Mouse (Mus musculus) embryonic facial prominence, embryonic 11.5 days (tissue): ENCODE measurements around the gene Alg14. TPM values are rescaled to one million over a fixed set of nuclear protein-coding genes. Genes with fewer than 3 reads are reported as not detected.

Experiments used
- ATAC-seq: fragments of 200-750 bp; cut with Nextera tagmentation; replicated peaks from 2 replicates; pipeline ENCODE4 v1.8.0; 2017; ENCODE audit warnings: low read depth; ENCODE audit not compliant: insufficient number of reproducible peaks, low FRiP score, low TSS enrichment
- DNase-seq: peaks from one replicate; pipeline ENCODE4 v3.0.0-alpha.2; 2015; ENCODE audit warnings: low spot score
- H3K27ac ChIP-seq: fragments of 300-500 bp; sonication (generic); replicated peaks from 2 replicates; pipeline ENCODE4 v1.5.1; 2014; ENCODE audit warnings: mild to moderate bottlenecking, low read depth, low read length, control low read depth
- H3K27me3 ChIP-seq: fragments of 300-500 bp; sonication (generic); 2 replicates; pipeline ENCODE4 v1.6.1; 2014; ENCODE audit warnings: mild to moderate bottlenecking, low read length, moderate library complexity, mixed read lengths; ENCODE audit not compliant: control insufficient read depth, insufficient read depth
- H3K36me3 ChIP-seq: fragments of 300-500 bp; sonication (generic); replicated peaks from 2 replicates; pipeline ENCODE4 v1.6.1; 2014; ENCODE audit warnings: low read depth, mild to moderate bottlenecking, low read length, moderate library complexity, mixed read lengths; ENCODE audit not compliant: control insufficient read depth, insufficient read depth
- H3K4me1 ChIP-seq: fragments of 300-500 bp; sonication (generic); 2 replicates; pipeline ENCODE4 v1.6.1; 2014; ENCODE audit warnings: low read length, mixed read lengths; ENCODE audit not compliant: control insufficient read depth, insufficient read depth
- H3K4me2 ChIP-seq: fragments of 300-500 bp; sonication (generic); 2 replicates; pipeline ENCODE4 v1.6.1; 2014; ENCODE audit warnings: low read depth, mild to moderate bottlenecking, control low read depth, low read length, moderate library complexity
- H3K4me3 ChIP-seq: fragments of 300-500 bp; sonication (generic); 2 replicates; pipeline ENCODE4 v1.5.1; 2014; ENCODE audit warnings: low read depth, low read length, control low read depth
- H3K9ac ChIP-seq: fragments of 300-500 bp; sonication (generic); replicated peaks from 2 replicates; pipeline ENCODE4 v1.6.1; 2014; ENCODE audit warnings: mild to moderate bottlenecking, control low read depth, low read length
- H3K9me3 ChIP-seq: fragments of 300-500 bp; sonication (generic); replicated peaks from 2 replicates; pipeline ENCODE4 v1.6.1; 2016; ENCODE audit warnings: mild to moderate bottlenecking, low read length, inconsistent platforms, mixed read lengths; ENCODE audit not compliant: control insufficient read depth
- WGBS: fragments of 180-500 bp; shearing (Covaris S2); extraction: QIAGEN DNeasy Blood & Tissue Kit; methylation state at CpG from one replicate; pipeline ENCODE4 v1.1.7; 2014; 5-methylcytosine and 5-hydroxymethylcytosine counted together
- polyA plus RNA-seq: library from polyadenylated mRNA; unstranded; fragments of >200 nt; fragmentation: Nextera tagmentation; extraction: Ambion mirVana; gene quantifications from 2 replicates; pipeline ENCODE4 v1.2.1, GENCODE M21; 2014

The Alg14 gene
- polyA plus RNA-seq, 1 experiment from 2014 or later: 35.4 TPM

DNA sequence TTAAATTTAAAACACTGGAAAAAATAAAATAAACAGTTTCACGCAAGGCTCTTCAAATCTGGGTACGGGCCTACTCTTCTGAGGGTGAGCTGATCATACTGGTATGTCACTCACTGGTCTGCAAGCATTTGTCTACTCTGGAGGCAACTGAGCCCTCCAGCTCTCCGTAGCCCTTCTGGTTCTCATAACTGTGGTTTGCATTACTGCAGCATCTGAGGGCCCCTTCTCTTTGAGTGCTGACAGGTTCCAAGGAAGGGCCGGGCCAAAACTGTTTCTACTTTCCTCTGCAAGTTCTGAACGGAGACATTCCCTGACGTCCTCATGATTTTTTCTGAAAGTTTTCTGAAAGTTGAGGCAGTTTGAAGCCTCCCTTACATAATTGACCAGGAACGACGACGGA lies 115.8 kb downstream of the Alg14 start:
- Histone ChIP-seq H3K36me3 (no peaks in the 10 kb centered on the region), H3K4me3 (no peak overlapping the region), H3K9me3 (no peaks in the 10 kb centered on the region), H3K27me3 (no peaks in the 10 kb centered on the region), H3K4me2 (no peak overlapping the region), H3K27ac (no peak overlapping the region), H3K9ac (no peak overlapping the region), H3K4me1 (no peaks in the 10 kb centered on the region)
- DNase-seq: peak; percentile 55
- ATAC-seq: no peak
- WGBS: 49% methylated on average over 9 of the region's 9 CpGs

DNA sequence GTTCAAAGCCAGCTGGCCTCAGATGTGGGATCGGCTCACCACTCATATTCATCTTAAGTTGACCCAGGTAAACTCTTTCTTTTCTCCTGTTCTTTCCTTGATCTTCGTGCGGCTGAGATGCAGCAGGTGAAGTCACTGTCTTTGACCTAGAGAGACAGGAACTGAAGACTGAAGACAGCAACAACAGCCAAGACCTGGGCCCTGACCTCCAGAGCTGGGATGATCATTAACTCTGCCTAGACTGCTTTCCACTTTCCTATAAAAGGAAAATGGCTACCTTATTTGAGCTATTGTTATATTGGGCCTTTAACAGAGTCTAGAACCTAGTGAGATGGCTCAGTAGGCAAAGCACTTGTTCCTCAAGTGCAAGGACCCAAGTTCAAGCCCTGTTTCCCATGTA lies 116.8 kb downstream of the Alg14 start:
- Histone ChIP-seq H3K4me2 (no peak overlapping the region), H3K27me3 (no peaks in the 10 kb centered on the region), H3K9me3 (no peaks in the 10 kb centered on the region), H3K27ac (no peak overlapping the region), H3K4me3 (no peak overlapping the region), H3K4me1 (no peaks in the 10 kb centered on the region), H3K9ac (no peak overlapping the region), H3K36me3 (no peaks in the 10 kb centered on the region)
- no peak for ATAC-seq
- WGBS: 77% methylated on average over 3 of the region's 3 CpGs
- no peak for DNase-seq

- Histone ChIP-seq H3K27me3 (no peaks in the 10 kb centered on the region), H3K4me1 (no peaks in the 10 kb centered on the region), H3K4me2 (no peak overlapping the region), H3K4me3 (no peak overlapping the region), H3K27ac (no peak overlapping the region), H3K36me3 (no peaks in the 10 kb centered on the region), H3K9me3 (no peaks in the 10 kb centered on the region), H3K9ac (no peak overlapping the region)
- ATAC-seq (no peak), DNase-seq (no peak)
- WGBS: 83% methylated on average over 6 of the region's 6 CpGs
These were observed 119.9 kb downstream of the Alg14 start for GRCm38 (mm10) chr3:121411450-121411849.

Other genes starting within 250 kb of the Alg14 start
- 3.6 and 5.5 TPM in 2 replicates for gene Rwdd3, start 120.1 kb upstream of the Alg14 start, polyA plus RNA-seq
- 0.90 and 1.6 TPM in 2 replicates for gene Tmem56, start 8.7 kb upstream of the Alg14 start, polyA plus RNA-seq
- gene Cnn3, start 134.7 kb downstream of the Alg14 start, polyA plus RNA-seq: 1,087 and 1,113 TPM in 2 replicates
- gene Slc44a3, start 240.6 kb downstream of the Alg14 start, polyA plus RNA-seq: 0.32 and 0.67 TPM in 2 replicates